Mouse (Mus musculus): Measurements from ENCODE around the gene Nudt17. TPM values are rescaled to one million over a fixed set of nuclear protein-coding genes. Genes with fewer than 3 reads are reported as not detected.

The Nudt17 gene
- polyA plus RNA-seq (2015; fragmentation: Nextera tagmentation; extraction: Ambion mirVana): 5.9 and 6.1 TPM in 2 replicates

GRCm38 (mm10) chr3:96707903-96708683, at the start of gene Nudt17:
TSS of gene Nudt17 (minus strand) at chr3:96708562.

GRCm38 (mm10) chr3:96727343-96727827, 19.0 kb upstream of the Nudt17 start, which contains the start of the genes Polr3c and Rnf115:
TSS of gene Polr3c (minus strand) at chr3:96727628.
TSS of gene Rnf115 (plus strand) at chr3:96727664.

GRCm38 (mm10) chr3:96696198-96696765, 12.1 kb downstream of the Nudt17 start, which contains the start of gene Pias3:
TSS of gene Pias3 (plus strand) at chr3:96696384.

DNA sequence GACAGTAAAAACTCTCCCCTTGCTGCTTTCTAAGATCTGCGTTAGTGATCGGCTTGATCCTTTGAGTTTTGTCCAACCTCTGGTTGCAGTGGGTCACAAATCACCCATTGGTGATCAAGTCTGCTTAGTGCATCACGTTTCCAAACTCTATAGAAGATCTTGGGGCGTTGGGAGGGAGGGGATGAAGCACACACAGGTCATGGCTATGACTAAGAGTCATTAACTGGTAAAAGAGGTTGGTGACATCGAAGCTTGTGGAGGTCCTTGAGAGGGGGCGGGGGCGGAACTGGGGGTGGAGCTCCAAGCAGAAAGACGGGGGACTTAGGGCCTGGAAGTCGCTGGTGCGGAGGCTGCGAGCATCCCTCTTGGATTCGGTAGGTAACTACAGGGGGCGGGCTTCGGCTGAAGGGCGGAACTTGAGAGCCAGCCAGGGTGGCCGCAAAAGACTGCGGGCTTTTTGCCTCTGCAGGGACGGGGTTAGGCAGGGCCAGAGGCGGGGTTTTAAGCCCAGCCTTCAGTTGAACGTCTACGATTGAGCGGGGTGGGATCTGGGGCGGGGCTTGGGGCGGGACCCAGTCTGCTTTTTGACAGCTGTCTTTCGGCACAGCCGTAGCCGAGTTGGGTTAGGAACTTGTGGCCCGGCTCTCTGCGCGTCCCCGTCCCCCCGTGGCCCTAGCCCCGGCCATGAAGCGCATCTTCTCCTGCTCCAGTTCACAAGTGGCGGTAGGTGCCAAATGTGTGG, 38.5 kb downstream of the Nudt17 start, which contains the start of gene Ankrd35:
Ankrd35 (plus strand) TSS at position 405 of the 742 bp plus-strand sequence.

Other genes with a start within 250 kb of the Nudt17 start
- gene Hfe2, start 183.4 kb downstream of the Nudt17 start, polyA plus RNA-seq (2015; fragmentation: Nextera tagmentation; extraction: Ambion mirVana): not detected in 2 replicates
- 237 and 293 TPM in 2 replicates for gene Txnip, start 150.6 kb downstream of the Nudt17 start, polyA plus RNA-seq (2015; fragmentation: Nextera tagmentation; extraction: Ambion mirVana)
- gene Gm16253, start 131.6 kb downstream of the Nudt17 start, polyA plus RNA-seq (2015; fragmentation: Nextera tagmentation; extraction: Ambion mirVana): 0.25 and 0.31 TPM in 2 replicates
- gene Polr3gl, start 114.4 kb downstream of the Nudt17 start, polyA plus RNA-seq (2015; fragmentation: Nextera tagmentation; extraction: Ambion mirVana): 20.7 and 23.8 TPM in 2 replicates
- gene Ankrd34a, start 111.9 kb downstream of the Nudt17 start, polyA plus RNA-seq (2015; fragmentation: Nextera tagmentation; extraction: Ambion mirVana): 0.61 and 0.71 TPM in 2 replicates
- gene Lix1l, start 107.4 kb downstream of the Nudt17 start, polyA plus RNA-seq (2015; fragmentation: Nextera tagmentation; extraction: Ambion mirVana): 6.3 and 7.7 TPM in 2 replicates
- 68.8 and 69.3 TPM in 2 replicates for gene Rbm8a, start 78.6 kb downstream of the Nudt17 start, polyA plus RNA-seq (2015; fragmentation: Nextera tagmentation; extraction: Ambion mirVana)
- 36.2 and 38.5 TPM in 2 replicates for gene Pex11b, start 73.2 kb downstream of the Nudt17 start, polyA plus RNA-seq (2015; fragmentation: Nextera tagmentation; extraction: Ambion mirVana)
- 0.06 and 0.10 TPM in 2 replicates for gene Gm42957, start 73.1 kb downstream of the Nudt17 start, polyA plus RNA-seq (2015; fragmentation: Nextera tagmentation; extraction: Ambion mirVana)
- 0.30 and 0.53 TPM in 2 replicates for gene Itga10, start 63.0 kb downstream of the Nudt17 start, polyA plus RNA-seq (2015; fragmentation: Nextera tagmentation; extraction: Ambion mirVana)
- gene Ankrd35, start 38.4 kb downstream of the Nudt17 start, polyA plus RNA-seq (2015; fragmentation: Nextera tagmentation; extraction: Ambion mirVana): 2.2 and 3.0 TPM in 2 replicates
- gene Pias3, start 12.2 kb downstream of the Nudt17 start, polyA plus RNA-seq (2015; fragmentation: Nextera tagmentation; extraction: Ambion mirVana): 36.1 and 36.9 TPM in 2 replicates
- 18.5 and 18.7 TPM in 2 replicates for gene Polr3c, start 19.1 kb upstream of the Nudt17 start, polyA plus RNA-seq (2015; fragmentation: Nextera tagmentation; extraction: Ambion mirVana)
- gene Rnf115, start 19.1 kb upstream of the Nudt17 start, polyA plus RNA-seq (2015; fragmentation: Nextera tagmentation; extraction: Ambion mirVana): 29.5 and 33.5 TPM in 2 replicates
- 0.36 and 0.53 TPM in 2 replicates for gene Pdzk1, start 120.7 kb upstream of the Nudt17 start, polyA plus RNA-seq (2015; fragmentation: Nextera tagmentation; extraction: Ambion mirVana)
- gene Cd160, start 120.8 kb upstream of the Nudt17 start, polyA plus RNA-seq (2015; fragmentation: Nextera tagmentation; extraction: Ambion mirVana): not detected in 2 replicates
- gene Gja5, start 196.1 kb upstream of the Nudt17 start, polyA plus RNA-seq (2015; fragmentation: Nextera tagmentation; extraction: Ambion mirVana): 4.5 and 4.6 TPM in 2 replicates
- gene Gpr89, start 196.8 kb upstream of the Nudt17 start, polyA plus RNA-seq (2015; fragmentation: Nextera tagmentation; extraction: Ambion mirVana): 20.7 and 25.2 TPM in 2 replicates
- gene Gja8, start 217.5 kb upstream of the Nudt17 start, polyA plus RNA-seq (2015; fragmentation: Nextera tagmentation; extraction: Ambion mirVana): not detected in 2 replicates

Measured in urinary bladder, postnatal 0 days (tissue).